Mouse (Mus musculus) thymus, adult 2 months (tissue): Measurements from ENCODE around the gene Ppm1l. TPM values are rescaled to one million over a fixed set of nuclear protein-coding genes. Genes with fewer than 3 reads are reported as not detected.
A peak's percentile ranks its signal among the peaks of the same experiment; 100 is the strongest.
"Not testable (repeated sequence)": the region's sequence is repeated elsewhere in the genome, so short reads cannot be mapped to it uniquely, and the experiment has no call there.

Source experiments
- DNase-seq: peaks from one replicate; pipeline ENCODE4 v3.0.0; 2021
- H3K27ac ChIP-seq: fragments of 200-500 bp; 2 replicates; pipeline ENCODE4 v1.5.1; 2012; ENCODE audit warnings: low read length, control low read depth; ENCODE audit not compliant: control insufficient read depth, insufficient read depth
- H3K27me3 ChIP-seq: fragments of 200-500 bp; 2 replicates; pipeline ENCODE4 v1.6.1; 2012; ENCODE audit warnings: mild to moderate bottlenecking, low read length, moderate library complexity, mixed read lengths; ENCODE audit not compliant: control insufficient read depth, insufficient read depth
- H3K36me3 ChIP-seq: fragments of 200-500 bp; 2 replicates; pipeline ENCODE4 v1.6.1; 2012; ENCODE audit warnings: mild to moderate bottlenecking, low read length, moderate library complexity; ENCODE audit not compliant: control insufficient read depth, insufficient read depth
- H3K4me1 ChIP-seq: fragments of 200-500 bp; replicated peaks from 2 replicates; pipeline ENCODE4 v1.6.1; 2012; ENCODE audit warnings: low read length; ENCODE audit not compliant: control insufficient read depth, insufficient read depth
- H3K4me3 ChIP-seq: fragments of 200-500 bp; 2 replicates; pipeline ENCODE4 v1.5.1; 2012; ENCODE audit warnings: mild to moderate bottlenecking, low read length, control low read depth, moderate library complexity; ENCODE audit not compliant: control insufficient read depth, insufficient read depth
- CTCF ChIP-seq: fragments of 200-500 bp; IDR thresholded peaks from 2 replicates; pipeline ENCODE4 v1.5.1; 2012; ENCODE audit warnings: mild to moderate bottlenecking, control low read depth, low read length, moderate library complexity, borderline replicate concordance; ENCODE audit not compliant: control insufficient read depth, poor library complexity, insufficient read depth; ENCODE audit errors: extremely low read depth
- POLR2A ChIP-seq: fragments of 200-500 bp; IDR thresholded peaks from 2 replicates; pipeline ENCODE4 v1.6.1; 2012; ENCODE audit warnings: mild to moderate bottlenecking, low read length, control low read depth, moderate library complexity; ENCODE audit not compliant: control insufficient read depth, poor library complexity, insufficient read depth; ENCODE audit errors: extremely low read depth
- WGBS: fragments of 180-500 bp; shearing (Covaris S2); methylation state at CpG from one replicate; pipeline ENCODE4 v1.1.7; 2018; 5-methylcytosine and 5-hydroxymethylcytosine counted together
- polyA plus RNA-seq: library from polyadenylated mRNA; depleted of rRNA; stranded (reverse); fragments of >200 nt; gene quantifications from 2 replicates; pipeline ENCODE4 v1.2.3, GENCODE M21; 2012

Ppm1l gene
- polyA plus RNA-seq, 1 experiment, result 2.6 TPM

DNA sequence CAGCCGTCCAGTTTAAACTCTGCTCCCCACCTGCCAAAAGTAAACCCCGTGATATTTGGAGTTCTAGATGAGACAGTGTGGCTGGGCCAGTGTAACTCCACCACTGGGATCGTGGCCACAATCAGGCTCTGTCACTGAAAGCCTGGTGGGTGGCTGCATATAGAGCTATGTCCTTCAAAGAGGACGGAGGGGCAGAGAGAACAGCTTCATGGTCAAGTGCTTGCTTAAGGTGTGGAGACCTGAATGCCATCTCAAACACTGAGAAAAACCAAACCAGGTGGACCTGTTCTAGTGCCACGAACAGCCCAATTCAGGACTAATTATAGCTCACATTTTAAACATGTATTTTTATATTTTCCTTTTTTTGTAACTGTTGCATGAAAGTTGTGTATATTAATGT, 58.3 kb downstream of the Ppm1l start:
- WGBS, result 92% methylated on average over 5 of the region's 5 CpGs
- TF ChIP-seq POLR2A (no peak), CTCF (no peak)
- H3K4me1 ChIP-seq, result peaks cover 2% of the 10 kb centered on the region; the same call in 1 of the 2 replicates
- DNase-seq, result no peak
- H3K27ac ChIP-seq, result no peak overlapping the region
- no peaks in the 10 kb centered on the region for H3K36me3 ChIP-seq
- H3K27me3 ChIP-seq, result no peaks in the 10 kb centered on the region
- H3K4me3 ChIP-seq, result no peak overlapping the region

DNA sequence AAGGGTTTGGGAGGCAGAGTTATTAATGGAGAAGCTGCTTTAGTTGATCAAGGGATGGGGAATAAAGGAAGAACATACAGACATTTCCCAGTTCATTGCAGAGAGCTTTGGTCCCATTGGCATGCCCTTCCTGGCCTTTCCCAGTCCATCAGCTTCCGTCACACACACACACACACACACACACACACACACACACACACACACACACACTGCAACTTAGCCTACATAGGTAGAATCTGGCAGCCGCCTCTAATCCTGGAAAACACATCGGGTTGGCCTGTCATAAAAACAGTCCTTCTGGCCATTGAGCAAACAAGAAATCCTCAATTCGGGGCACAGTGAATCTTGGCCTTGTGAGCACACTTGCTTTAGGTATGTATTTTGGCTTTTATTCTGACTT, 64.6 kb downstream of the Ppm1l start:
- H3K36me3 ChIP-seq, result no peaks in the 10 kb centered on the region
- no peak for DNase-seq
- H3K4me1 ChIP-seq, result peaks cover 2% of the 10 kb centered on the region; the same call in 1 of the 2 replicates
- no peak overlapping the region for H3K4me3 ChIP-seq
- H3K27me3 ChIP-seq, result no peaks in the 10 kb centered on the region
- H3K27ac ChIP-seq, result no peak overlapping the region
- no peak for TF ChIP-seq CTCF
- TF ChIP-seq POLR2A, result no peak
- WGBS, result 93% methylated on average over 4 of the region's 4 CpGs

DNA sequence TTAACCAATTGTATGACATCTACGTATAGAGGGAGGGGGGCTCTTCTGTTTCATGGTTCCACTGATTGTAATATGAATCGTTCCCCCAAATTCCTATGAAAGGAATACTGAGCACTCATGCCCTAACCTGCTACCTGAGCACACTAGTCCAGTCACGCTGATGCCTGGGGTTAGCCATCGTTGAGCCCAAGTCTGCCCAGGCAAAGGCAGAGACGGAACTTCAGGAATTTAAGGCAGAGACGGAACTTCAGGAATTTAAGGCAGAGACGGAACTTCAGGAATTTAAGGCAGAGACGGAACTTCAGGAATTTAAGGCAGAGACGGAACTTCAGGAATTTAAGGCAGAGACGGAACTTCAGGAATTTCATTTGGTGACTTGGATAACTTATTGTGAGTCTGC, 75.2 kb downstream of the Ppm1l start:
- not testable (repeated sequence) for H3K36me3 ChIP-seq, H3K27ac ChIP-seq, H3K27me3 ChIP-seq, H3K4me3 ChIP-seq, H3K4me1 ChIP-seq, DNase-seq
- 94% methylated on average over 10 of the region's 10 CpGs for WGBS

DNA sequence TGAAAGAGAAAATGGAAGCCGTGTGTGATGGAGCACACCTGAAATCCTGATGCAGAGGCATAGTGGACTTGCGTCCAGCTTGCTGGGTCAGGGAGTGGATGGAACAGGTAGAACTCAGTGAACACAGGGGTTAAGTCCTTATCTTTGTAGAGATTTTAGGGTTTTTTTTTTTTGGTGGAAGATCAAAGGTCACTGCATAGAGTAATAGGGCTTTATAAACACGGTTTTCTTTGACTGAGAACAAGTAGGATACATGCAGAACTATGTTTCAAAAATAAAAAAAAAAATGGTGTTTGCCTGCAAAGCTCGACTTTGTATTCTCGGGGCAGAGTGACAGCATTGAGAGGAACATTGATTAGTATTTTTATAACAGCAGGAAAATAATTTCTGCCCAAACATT, 75.6 kb downstream of the Ppm1l start:
- no peak overlapping the region for H3K27ac ChIP-seq
- no peak for DNase-seq
- no peak for TF ChIP-seq CTCF
- TF ChIP-seq POLR2A, result no peak
- no peaks in the 10 kb centered on the region for H3K4me1 ChIP-seq
- no peak overlapping the region for H3K4me3 ChIP-seq
- no peaks in the 10 kb centered on the region for H3K36me3 ChIP-seq
- WGBS, result 79% methylated on average over 5 of the region's 5 CpGs
- no peaks in the 10 kb centered on the region for H3K27me3 ChIP-seq

DNA sequence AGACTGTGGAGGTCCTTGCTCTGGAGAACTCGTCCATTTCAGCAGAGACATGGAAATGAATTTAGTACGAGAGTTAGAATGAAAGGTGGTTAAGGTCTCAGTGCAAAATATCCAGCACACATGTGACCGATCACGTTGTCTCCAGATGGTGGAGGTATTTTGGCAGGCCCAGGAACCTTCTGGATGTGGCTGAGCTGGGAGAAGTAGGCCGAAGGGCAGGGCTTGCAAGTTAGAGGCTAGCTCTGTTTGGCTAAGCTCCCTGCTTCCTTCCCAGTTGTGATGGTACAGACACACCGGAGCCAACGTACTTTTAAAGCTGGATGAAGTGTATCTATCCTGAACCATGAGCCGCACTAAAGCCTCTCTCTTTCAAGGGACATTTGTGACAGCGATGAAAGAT, 76.4 kb downstream of the Ppm1l start:
- WGBS, result 97% methylated on average over 9 of the region's 9 CpGs
- Histone ChIP-seq H3K4me3 (no peak overlapping the region), H3K27me3 (no peaks in the 10 kb centered on the region), H3K4me1 (no peaks in the 10 kb centered on the region), H3K36me3 (no peaks in the 10 kb centered on the region), H3K27ac (no peak overlapping the region)
- no peak for DNase-seq
- TF ChIP-seq CTCF (no peak), POLR2A (no peak)

DNA sequence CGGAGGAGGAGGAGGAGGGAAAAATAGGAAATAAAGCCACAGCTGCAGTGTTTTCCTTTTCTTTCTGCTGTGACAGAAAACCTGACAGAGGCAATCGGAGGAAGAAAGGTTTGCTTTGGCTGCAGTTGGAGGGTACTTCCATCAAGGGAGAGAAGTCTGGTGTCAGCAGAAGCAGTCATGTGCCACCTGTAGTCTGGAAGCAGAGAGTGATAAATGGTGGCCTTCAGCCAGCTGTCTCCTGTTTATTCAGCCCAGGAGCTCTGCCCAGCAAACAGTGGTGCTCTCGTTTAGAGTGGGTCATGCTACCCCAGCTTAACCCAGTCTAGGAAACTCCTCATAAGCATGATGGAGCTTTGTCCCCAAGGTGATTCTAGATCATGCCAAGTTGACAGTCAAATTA, 77.3 kb downstream of the Ppm1l start:
- Histone ChIP-seq H3K36me3 (no peaks in the 10 kb centered on the region), H3K27me3 (no peaks in the 10 kb centered on the region), H3K27ac (no peak overlapping the region), H3K4me1 (no peaks in the 10 kb centered on the region), H3K4me3 (no peak overlapping the region)
- TF ChIP-seq POLR2A, result no peak
- no peak for TF ChIP-seq CTCF
- DNase-seq, result no peak
- 84% methylated on average over 3 of the region's 3 CpGs for WGBS

DNA sequence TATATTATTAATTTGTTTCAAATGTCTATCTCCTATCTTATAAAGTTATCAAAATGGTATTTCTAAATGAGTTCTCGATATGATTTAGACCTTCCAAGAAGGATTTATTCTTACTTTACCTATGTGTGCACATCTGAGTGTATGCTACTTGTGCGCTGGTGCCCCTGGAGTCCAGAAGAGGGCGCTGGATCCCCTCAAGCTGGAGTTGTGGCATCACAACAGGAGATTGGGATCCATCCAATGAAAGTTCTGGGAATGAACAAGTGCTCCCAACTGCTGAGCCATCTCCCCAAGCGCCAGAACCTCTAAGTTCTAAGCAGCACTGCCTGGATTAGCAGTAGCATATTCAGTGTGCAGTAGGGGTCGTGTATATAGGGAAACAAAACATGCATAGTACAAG, 78.4 kb downstream of the Ppm1l start:
- TF ChIP-seq CTCF, result no peak
- no peak for TF ChIP-seq POLR2A
- H3K36me3 ChIP-seq, result no peaks in the 10 kb centered on the region
- no peak overlapping the region for H3K27ac ChIP-seq
- H3K27me3 ChIP-seq, result no peaks in the 10 kb centered on the region
- WGBS, result 92% methylated on average over 5 of the region's 5 CpGs
- H3K4me1 ChIP-seq, result no peaks in the 10 kb centered on the region
- no peak overlapping the region for H3K4me3 ChIP-seq
- DNase-seq, result no peak

DNA sequence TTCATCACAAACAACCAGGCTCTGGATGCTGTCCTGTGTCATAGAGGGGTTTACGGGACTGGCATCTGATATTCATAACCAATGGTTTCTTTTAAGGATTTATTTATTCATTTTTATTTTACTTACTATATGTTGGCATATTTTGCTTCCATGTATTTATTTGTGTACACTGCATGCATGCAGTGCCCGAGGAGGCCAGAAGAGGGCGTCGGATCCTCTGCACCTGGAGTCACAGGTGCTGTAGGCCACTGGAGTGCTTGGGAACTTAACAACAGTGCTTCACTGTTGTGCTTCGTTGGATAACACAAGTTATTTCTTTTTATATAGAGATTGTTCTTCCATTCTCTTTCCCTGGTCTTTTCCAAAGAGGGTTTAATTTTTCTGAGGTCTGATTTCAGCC, 81.1 kb downstream of the Ppm1l start:
- Histone ChIP-seq H3K27ac (no peak overlapping the region), H3K27me3 (no peaks in the 10 kb centered on the region), H3K4me3 (no peak overlapping the region), H3K36me3 (no peaks in the 10 kb centered on the region), H3K4me1 (no peaks in the 10 kb centered on the region)
- TF ChIP-seq CTCF, result peak; percentile 48; the same call in 1 of the 2 replicates
- TF ChIP-seq POLR2A, result no peak
- no peak for DNase-seq
- 80% methylated on average over 5 of the region's 5 CpGs for WGBS
